Mouse (Mus musculus) liver, adult 2 months (tissue): Measurements from ENCODE around the gene Abcb9.

Experiments used
- CTCF ChIP-seq: fragments of 200-500 bp; IDR thresholded peaks from 2 replicates; pipeline ENCODE4 v1.5.1; 2011; ENCODE audit warnings: low read depth, low read length, control low read depth
- POLR2A ChIP-seq: fragments of 200-500 bp; IDR thresholded peaks from 2 replicates; pipeline ENCODE4 v1.6.1; 2011; ENCODE audit warnings: low read length, control low read depth; ENCODE audit not compliant: insufficient read depth; ENCODE audit errors: extremely low read depth

DNA sequence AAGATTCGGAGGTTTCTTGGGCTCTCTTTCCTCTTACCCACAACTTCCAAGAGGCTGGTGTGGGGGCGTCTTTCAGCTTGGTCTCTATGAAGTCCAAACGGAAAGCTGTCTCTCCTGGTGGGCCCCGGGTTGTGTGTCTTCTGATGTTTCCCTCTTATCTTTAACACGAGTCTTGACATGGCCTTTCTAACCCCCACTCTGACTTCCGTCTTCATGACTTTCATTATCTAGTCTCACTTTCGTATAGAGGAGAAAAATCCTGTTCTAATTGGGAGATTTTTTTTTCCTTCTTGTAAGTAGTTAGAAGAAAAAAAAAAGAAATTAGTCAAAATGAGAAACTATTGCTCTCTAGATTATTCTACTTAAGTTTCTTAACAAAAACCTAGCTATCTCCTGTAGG is 73.2 kb downstream of the Abcb9 start:
- TF ChIP-seq POLR2A (no peak), CTCF (no peak)
